Mouse (Mus musculus): ENCODE results near the gene Asb6.

DNA sequence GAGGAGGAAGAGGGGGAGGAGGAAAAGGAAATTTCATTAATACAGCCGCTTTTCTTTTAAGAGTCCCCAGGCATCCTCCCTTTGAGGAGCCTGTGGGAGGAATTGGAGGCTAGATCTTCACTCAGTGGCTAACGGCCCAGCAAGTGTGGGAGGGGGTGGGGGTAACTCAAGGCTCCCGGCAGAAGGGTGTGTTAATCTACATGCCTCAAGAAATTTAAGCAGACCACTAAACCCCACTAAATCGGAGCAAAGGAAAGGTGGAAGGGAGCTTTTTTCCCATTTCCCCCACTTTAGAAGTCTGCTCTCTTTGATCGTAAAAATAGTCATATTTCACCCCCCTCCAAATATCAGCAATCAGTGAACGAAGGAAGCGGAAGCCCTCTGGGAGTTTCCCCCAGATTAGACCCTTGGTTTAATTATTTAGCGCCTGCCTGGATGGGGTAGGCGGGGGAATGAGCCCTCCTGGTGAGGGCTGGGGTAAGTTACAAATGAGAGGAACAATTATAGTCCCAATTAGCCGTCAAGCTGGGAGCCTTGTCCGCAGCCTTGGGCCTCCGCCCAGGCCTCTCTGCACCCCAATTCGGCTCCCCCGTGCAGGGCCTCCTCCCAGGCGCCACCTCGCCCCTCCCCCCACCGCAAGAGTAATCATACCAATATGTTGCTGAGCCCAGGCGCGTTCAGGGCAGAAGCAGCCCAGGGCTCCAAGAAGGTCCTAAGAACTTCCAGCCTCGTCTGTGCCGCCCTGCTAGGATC lies 6.3 kb upstream of the Asb6 start:
- TF ChIP-seq POLR2A (IDR thresholded peaks at IDR 0.05; ENCODE audit: control insufficient read depth in 1 of 2, insufficient read depth in 1 of 2, low read depth in 1 of 2, low read length in 2 of 2, poor library complexity in 1 of 2) = no peak
- no peak for TF ChIP-seq CTCF (IDR thresholded peaks at IDR 0.05 in 2 of 3, conservative IDR thresholded peaks at IDR 0.05 in 1 of 3; ENCODE audit: control insufficient read depth in 1 of 3, insufficient read depth in 1 of 3, low read depth in 2 of 3, low read length in 3 of 3, poor library complexity in 1 of 3, severe bottlenecking in 1 of 3)
- no peak for TF ChIP-seq ZNF384 (IDR thresholded peaks at IDR 0.05; ENCODE audit: low read depth, low read length)
- no peak for TF ChIP-seq MAFK (IDR thresholded peaks at IDR 0.05; ENCODE audit: borderline replicate concordance, low read depth, low read length)
- no peak for TF ChIP-seq MYB (IDR thresholded peaks at IDR 0.05; ENCODE audit: low read depth, low read length)
- TF ChIP-seq GATA1 (IDR thresholded peaks at IDR 0.05; ENCODE audit: low read depth, low read length) = no peak
- no peak for TF ChIP-seq ZC3H11A (IDR thresholded peaks at IDR 0.05; ENCODE audit: low read depth, low read length)
- TF ChIP-seq RAD21 (IDR thresholded peaks at IDR 0.05; ENCODE audit: low read depth, low read length) = no peak
- no peak for TF ChIP-seq USF1 (IDR thresholded peaks at IDR 0.05; ENCODE audit: low read depth, low read length)
